Mouse (Mus musculus) kidney, adult 2 months (tissue): ENCODE data around the gene Il2rb.

Experiments used
- CTCF ChIP-seq: fragments of 200-500 bp; conservative IDR thresholded peaks from 2 replicates; pipeline ENCODE4 v1.5.1; 2011; ENCODE audit warnings: low read depth, mild to moderate bottlenecking, control low read depth, low read length, moderate library complexity, mixed read lengths; ENCODE audit not compliant: insufficient read depth, insufficient read length
- POLR2A ChIP-seq: fragments of 200-500 bp; IDR thresholded peaks from one replicate; pipeline ENCODE4 v1.6.1; 2011; ENCODE audit warnings: low read depth, low read length, control low read depth

- TF ChIP-seq POLR2A: no peak
- no peak for TF ChIP-seq CTCF
These were observed 19.5 kb downstream of the Il2rb start for GRCm38 (mm10) chr15:78475604-78476031.
